ENCODE assay signal across 19 mouse cellular contexts in the genomic region with DNA sequence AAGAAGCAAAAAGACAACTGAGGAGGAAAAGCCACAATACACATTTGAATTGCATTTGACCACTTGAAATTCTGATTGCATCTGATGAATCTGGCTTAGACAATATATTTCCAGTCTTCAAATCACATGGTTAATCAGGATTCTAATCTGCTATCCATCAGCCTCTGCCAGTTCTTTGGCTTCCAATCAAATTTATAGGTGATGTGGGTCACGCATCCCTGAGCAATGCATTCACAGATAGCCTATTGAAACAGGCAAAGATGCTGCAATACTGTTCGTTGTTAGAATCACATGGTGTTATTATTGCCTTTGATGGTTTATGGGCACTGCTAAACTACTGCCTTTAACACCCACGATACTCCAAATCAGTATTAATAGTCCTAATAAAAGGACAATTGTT. TPM values are rescaled to one million over a fixed set of nuclear protein-coding genes. Genes with fewer than 3 reads are reported as not detected.
DNase-seq lines count a peak whose midpoint lies in the region; ATAC-seq and TF ChIP-seq lines count a peak whose summit lies in the region.
"Had no signal": no experiment of that assay in that cellular context is flagged by ENCODE, and none has a peak within 500 bp of the region (broad histone marks: within the 10 kb centered on the region; RNA-seq: fewer than 3 reads in every experiment).

No protein-coding gene starts in this region.

- peak; percentile 49 for DNase-seq in neural tube, embryonic 11.5 days (ENCODE audit: low spot score)
- no peak for DNase-seq in neural tube, embryonic 10.5 days (ENCODE audit: extremely low spot score, low spot score)
- no peak for DNase-seq in hindbrain, embryonic 10.5 days (ENCODE audit: low spot score)
- peak; percentile 89 for DNase-seq in midbrain, embryonic 11.5 days (ENCODE audit: low spot score, missing footprints)
- DNase-seq in kidney, postnatal 10 days, result no peak
- DNase-seq in lung, postnatal 0 days (ENCODE audit: low spot score), result no peak
- DNase-seq: adrenal gland, adult 8-10 months; gastrocnemius, postnatal 36 days; heart, postnatal 36 days; kidney, adult 11 months; liver, embryonic 13.5 days; lung, postnatal 10 days; right cerebral cortex, postnatal 14 days; thymus, postnatal 36 days had no signal

- no peak for TF ChIP-seq CTCF in lung, postnatal 0 days (IDR thresholded peaks at IDR 0.05)

- H3K36me3 ChIP-seq in neural tube, embryonic 11.5 days (ENCODE audit: control insufficient read depth, insufficient read depth, low read length), result no peaks in the 10 kb centered on the region
- H3K36me3 ChIP-seq in hindbrain, embryonic 10.5 days, result peaks cover 7% of the 10 kb centered on the region
- no peaks in the 10 kb centered on the region for H3K36me3 ChIP-seq in midbrain, embryonic 11.5 days (ENCODE audit: control insufficient read depth, insufficient read depth, low read length)
- H3K36me3 ChIP-seq in neural tube, embryonic 15.5 days, result no peaks in the 10 kb centered on the region
- H3K36me3 ChIP-seq in lung, postnatal 0 days (ENCODE audit: insufficient read depth, low read length), result no peaks in the 10 kb centered on the region
- no peaks in the 10 kb centered on the region for H3K36me3 ChIP-seq in intestine, embryonic 16.5 days (ENCODE audit: control insufficient read depth, insufficient read depth, low read length)
- H3K36me3 ChIP-seq: embryonic facial prominence, embryonic 13.5 days; heart, embryonic 12.5 days; liver, embryonic 13.5 days had no signal

- ATAC-seq in neural tube, embryonic 11.5 days (ENCODE audit: insufficient read depth, low FRiP score, low TSS enrichment), result peak; percentile 79
- peak; percentile 72 for ATAC-seq in midbrain, embryonic 11.5 days (ENCODE audit: low FRiP score)
- peak; percentile 39; the same call in 1 of the 2 replicates for ATAC-seq in neural tube, embryonic 15.5 days (ENCODE audit: low FRiP score)
- ATAC-seq in lung, postnatal 0 days, result no peak
- no peak for ATAC-seq in intestine, embryonic 16.5 days

- H3K4me1 ChIP-seq in neural tube, embryonic 11.5 days (ENCODE audit: control insufficient read depth, insufficient read depth, low read length), result peaks cover 14% of the 10 kb centered on the region
- peaks cover 55% of the 10 kb centered on the region for H3K4me1 ChIP-seq in hindbrain, embryonic 10.5 days (replicated peaks)
- H3K4me1 ChIP-seq in midbrain, embryonic 11.5 days (ENCODE audit: control insufficient read depth, insufficient read depth, low read length), result peaks cover 23% of the 10 kb centered on the region
- H3K4me1 ChIP-seq in neural tube, embryonic 15.5 days, result peaks cover 15% of the 10 kb centered on the region
- H3K4me1 ChIP-seq in lung, postnatal 0 days (ENCODE audit: insufficient read depth, low read depth, low read length), result 0 out of 2 replicates have a peak, but pooled peaks cover 2% of the 10 kb centered on the region
- no peaks in the 10 kb centered on the region; the same call in 1 of the 2 replicates for H3K4me1 ChIP-seq in intestine, embryonic 16.5 days (ENCODE audit: control insufficient read depth, insufficient read depth, low read length)

- TF ChIP-seq EP300 in lung, postnatal 0 days (IDR thresholded peaks at IDR 0.05), result no peak

- no peak overlapping the region for H3K9ac ChIP-seq in neural tube, embryonic 11.5 days (ENCODE audit: low read length)
- no peak overlapping the region for H3K9ac ChIP-seq in midbrain, embryonic 11.5 days (ENCODE audit: low read length)
- H3K9ac ChIP-seq in neural tube, embryonic 15.5 days (replicated peaks), result no peak overlapping the region
- no peak overlapping the region for H3K9ac ChIP-seq in lung, postnatal 0 days (replicated peaks; ENCODE audit: low read depth)
- H3K9ac ChIP-seq in intestine, embryonic 16.5 days (ENCODE audit: low read depth, low read length), result no peak overlapping the region
- H3K9ac ChIP-seq: embryonic facial prominence, embryonic 13.5 days; heart, embryonic 12.5 days; liver, embryonic 13.5 days had no signal

- no peak overlapping the region for H3K4me2 ChIP-seq in neural tube, embryonic 11.5 days (ENCODE audit: low read depth)
- H3K4me2 ChIP-seq in midbrain, embryonic 11.5 days, result peak overlapping the region; percentile 2; the same call in 1 of the 2 replicates
- H3K4me2 ChIP-seq in neural tube, embryonic 15.5 days, result no peak overlapping the region
- H3K4me2 ChIP-seq in lung, postnatal 0 days (replicated peaks; ENCODE audit: low read depth, low read length), result no peak overlapping the region
- H3K4me2 ChIP-seq in intestine, embryonic 16.5 days (ENCODE audit: low read depth, low read length), result no peak overlapping the region
- H3K4me2 ChIP-seq: embryonic facial prominence, embryonic 13.5 days; heart, embryonic 12.5 days; liver, embryonic 13.5 days had no signal

- H3K27ac ChIP-seq in neural tube, embryonic 11.5 days (ENCODE audit: low read depth, low read length), result no peak overlapping the region
- H3K27ac ChIP-seq in hindbrain, embryonic 10.5 days, result peak overlapping the region; percentile 36; the same call in 1 of the 2 replicates
- H3K27ac ChIP-seq in midbrain, embryonic 11.5 days (ENCODE audit: low read depth, low read length), result peak overlapping the region; percentile 3
- H3K27ac ChIP-seq in neural tube, embryonic 15.5 days (replicated peaks), result 0 out of 2 replicates have a peak overlapping the region, but pooled peaks have one; percentile 23
- no peak overlapping the region for H3K27ac ChIP-seq in lung, postnatal 0 days (ENCODE audit: low read length)
- H3K27ac ChIP-seq in intestine, embryonic 16.5 days (ENCODE audit: low read length), result no peak overlapping the region
- H3K27ac ChIP-seq: embryonic facial prominence, embryonic 13.5 days; liver, embryonic 13.5 days had no signal

- H3K9me3 ChIP-seq in neural tube, embryonic 11.5 days (ENCODE audit: control insufficient read depth, low read length), result no peaks in the 10 kb centered on the region
- no peaks in the 10 kb centered on the region for H3K9me3 ChIP-seq in hindbrain, embryonic 10.5 days
- no peaks in the 10 kb centered on the region for H3K9me3 ChIP-seq in midbrain, embryonic 11.5 days (ENCODE audit: control insufficient read depth, low read length)
- no peaks in the 10 kb centered on the region for H3K9me3 ChIP-seq in neural tube, embryonic 15.5 days (replicated peaks)
- H3K9me3 ChIP-seq in lung, postnatal 0 days (ENCODE audit: low read length), result no peaks in the 10 kb centered on the region
- no peaks in the 10 kb centered on the region for H3K9me3 ChIP-seq in intestine, embryonic 16.5 days (ENCODE audit: control insufficient read depth, low read length)
- H3K9me3 ChIP-seq: embryonic facial prominence, embryonic 13.5 days; G1E; heart, embryonic 12.5 days; liver, embryonic 13.5 days had no signal

- peaks cover 3% of the 10 kb centered on the region; the same call in 1 of the 2 replicates for H3K27me3 ChIP-seq in neural tube, embryonic 11.5 days (ENCODE audit: control insufficient read depth, insufficient read depth, low read length)
- no peaks in the 10 kb centered on the region for H3K27me3 ChIP-seq in hindbrain, embryonic 10.5 days (ENCODE audit: insufficient read depth, poor library complexity, severe bottlenecking)
- no peaks in the 10 kb centered on the region for H3K27me3 ChIP-seq in midbrain, embryonic 11.5 days (ENCODE audit: control insufficient read depth, insufficient read depth, low read length)
- H3K27me3 ChIP-seq in neural tube, embryonic 15.5 days (replicated peaks), result no peaks in the 10 kb centered on the region
- no peaks in the 10 kb centered on the region for H3K27me3 ChIP-seq in lung, postnatal 0 days (replicated peaks; ENCODE audit: insufficient read depth, low read length)
- H3K27me3 ChIP-seq in intestine, embryonic 16.5 days (replicated peaks; ENCODE audit: control insufficient read depth, insufficient read depth, low read length), result no peaks in the 10 kb centered on the region
- H3K27me3 ChIP-seq: embryonic facial prominence, embryonic 13.5 days; heart, embryonic 12.5 days; liver, embryonic 13.5 days had no signal

- no peak overlapping the region for H3K4me3 ChIP-seq in neural tube, embryonic 11.5 days (ENCODE audit: low read depth, low read length)
- no peak overlapping the region for H3K4me3 ChIP-seq in hindbrain, embryonic 10.5 days
- no peak overlapping the region for H3K4me3 ChIP-seq in midbrain, embryonic 11.5 days (ENCODE audit: low read depth, low read length)
- no peak overlapping the region for H3K4me3 ChIP-seq in neural tube, embryonic 15.5 days (replicated peaks)
- no peak overlapping the region for H3K4me3 ChIP-seq in lung, postnatal 0 days (ENCODE audit: low read depth, low read length)
- no peak overlapping the region for H3K4me3 ChIP-seq in intestine, embryonic 16.5 days (ENCODE audit: low read length)
- H3K4me3 ChIP-seq: embryonic facial prominence, embryonic 13.5 days; heart, embryonic 12.5 days; liver, embryonic 13.5 days had no signal

- WGBS in neural tube, embryonic 11.5 days, result 30% methylated on average over 3 of the region's 3 CpGs
- WGBS in hindbrain, embryonic 10.5 days, result 39% methylated on average over 3 of the region's 3 CpGs
- 23% methylated on average over 3 of the region's 3 CpGs for WGBS in midbrain, embryonic 11.5 days
- WGBS in neural tube, embryonic 15.5 days, result 15% methylated on average over 3 of the region's 3 CpGs
- WGBS in lung, postnatal 0 days, result 91% methylated on average over 3 of the region's 3 CpGs
- 71% methylated on average over 3 of the region's 3 CpGs for WGBS in intestine, embryonic 16.5 days

RNA-seq across cellular contexts. Expression of a gene that starts 30.8 kb away (rescaled TPM):
- polyA plus RNA-seq in neural tube, embryonic 11.5 days (2014; fragmentation: Nextera tagmentation; extraction: Ambion mirVana), result 30.5 and 34.3 TPM in 2 replicates
- polyA plus RNA-seq in hindbrain, embryonic 10.5 days (2016; fragmentation: Nextera tagmentation; extraction: Ambion mirVana), result 16.6 and 19.0 TPM in 2 replicates
- 36.5 and 38.8 TPM in 2 replicates for polyA plus RNA-seq in midbrain, embryonic 11.5 days (2014; fragmentation: Nextera tagmentation; extraction: Ambion mirVana)
- 22.3 and 24.3 TPM in 2 replicates for polyA plus RNA-seq in neural tube, embryonic 15.5 days (2015; fragmentation: Nextera tagmentation; extraction: Ambion mirVana)
- polyA plus RNA-seq in lung, postnatal 0 days (2015; fragmentation: Nextera tagmentation; extraction: Ambion mirVana), result 12.1 and 12.9 TPM in 2 replicates
- 11.5 and 13.1 TPM in 2 replicates for polyA plus RNA-seq in intestine, embryonic 16.5 days (2015; fragmentation: Nextera tagmentation; extraction: Ambion mirVana)

Comparison
In these comparisons a context has a peak if more than half of its experiments do, and no peak if none do; other contexts are left out.
1. DNase-seq: peak in neural tube, embryonic 11.5 days (single experiment) and midbrain, embryonic 11.5 days (single experiment); none in neural tube, embryonic 10.5 days (single experiment), hindbrain, embryonic 10.5 days (single experiment), kidney, postnatal 10 days (single experiment) and lung, postnatal 0 days (single experiment).
2. H3K27ac ChIP-seq: peak in hindbrain, embryonic 10.5 days (single experiment), midbrain, embryonic 11.5 days (single experiment) and neural tube, embryonic 15.5 days (single experiment); none in neural tube, embryonic 11.5 days (single experiment), lung, postnatal 0 days (single experiment) and intestine, embryonic 16.5 days (single experiment).
3. ATAC-seq: peak in neural tube, embryonic 11.5 days (single experiment), midbrain, embryonic 11.5 days (single experiment) and neural tube, embryonic 15.5 days (single experiment); none in lung, postnatal 0 days (single experiment) and intestine, embryonic 16.5 days (single experiment).